Mouse (Mus musculus): Measurements from ENCODE around the gene Creg1.

DNA sequence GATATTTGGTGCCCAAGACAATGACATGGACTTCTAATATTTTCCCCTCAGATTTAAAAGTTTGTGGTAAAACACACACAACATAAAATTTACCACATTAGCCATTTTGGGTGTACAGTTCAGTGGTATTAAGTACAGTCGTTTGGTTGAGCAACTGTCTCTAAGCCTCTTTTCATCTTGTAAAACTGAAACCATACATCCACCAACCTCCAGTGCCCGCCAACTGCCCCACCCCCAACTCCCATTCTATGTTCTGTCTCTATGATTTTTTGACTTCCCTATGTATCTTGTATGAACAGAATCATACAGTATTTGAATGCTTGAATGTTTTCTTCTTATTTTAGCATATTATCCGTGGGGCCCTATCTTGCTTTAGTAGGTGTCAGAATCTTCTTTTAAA is 49.2 kb downstream of the Creg1 start:
- TF ChIP-seq CTCF (IDR thresholded peaks at IDR 0.05; ENCODE audit: low read depth), result no peak
- TF ChIP-seq EP300 (IDR thresholded peaks at IDR 0.05; ENCODE audit: low read depth), result no peak
